Mouse (Mus musculus): ENCODE data around the gene Fmo5. TPM values are rescaled to one million over a fixed set of nuclear protein-coding genes. Genes with fewer than 3 reads are reported as not detected.

Fmo5 gene
- polyA plus RNA-seq, 1 experiment = 9.9 TPM

DNA sequence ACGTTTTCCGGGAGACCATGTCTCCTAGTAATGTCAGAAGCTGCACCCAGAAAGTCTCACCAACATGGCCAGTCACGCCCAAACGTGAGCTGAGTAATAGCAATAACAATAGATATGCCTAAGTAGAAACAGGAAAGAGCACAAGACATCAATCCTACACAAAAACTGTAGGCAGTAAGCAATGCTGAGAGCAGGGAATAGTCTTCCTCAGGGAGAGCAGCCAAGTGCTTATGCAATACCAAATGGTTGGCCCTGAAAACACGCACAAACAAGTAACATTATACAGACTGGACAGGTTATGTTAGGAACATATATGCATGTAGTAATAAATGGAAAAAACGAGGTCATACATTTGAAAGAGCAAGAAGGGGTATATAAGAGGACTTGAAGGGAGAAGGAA, 20.9 kb downstream of the Fmo5 start:
- 63% methylated on average over 6 of the region's 6 CpGs for WGBS
- no peak for DNase-seq
- no peak for TF ChIP-seq POLR2A (IDR thresholded peaks at IDR 0.05; ENCODE audit: low read depth, low read length)
- TF ChIP-seq CTCF (conservative IDR thresholded peaks at IDR 0.05; ENCODE audit: insufficient read depth, insufficient read length, low read depth, low read length) = no peak

DNA sequence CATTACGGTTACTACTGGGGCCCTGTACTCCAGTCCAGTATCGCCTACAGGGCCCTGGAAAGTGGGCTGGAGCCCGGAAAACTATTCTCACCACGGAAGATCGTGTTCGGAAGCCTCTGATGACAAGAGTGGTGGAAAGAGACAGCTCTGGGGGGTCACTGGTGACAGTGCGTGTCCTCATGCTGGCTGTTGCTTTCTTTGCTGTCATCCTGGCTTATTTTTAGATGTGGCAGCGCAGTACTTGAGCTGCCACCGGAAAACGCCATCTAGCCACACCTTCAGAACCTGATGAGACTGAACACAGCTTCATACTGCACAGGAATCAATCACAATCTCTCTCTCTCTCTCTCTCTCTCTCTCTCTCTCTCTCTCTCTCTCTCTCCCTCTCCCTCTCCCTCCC, 23.0 kb downstream of the Fmo5 start:
- DNase-seq = no peak
- Histone ChIP-seq H3K27me3 (replicated peaks; ENCODE audit: control insufficient read depth, insufficient read depth, low read length) (no peaks in the 10 kb centered on the region), H3K4me3 (ENCODE audit: insufficient read depth, low read depth, low read length) (no peak overlapping the region), H3K4me1 (ENCODE audit: control insufficient read depth, insufficient read depth, low read length) (no peaks in the 10 kb centered on the region), H3K27ac (ENCODE audit: insufficient read depth, low read depth, low read length) (no peak overlapping the region), H3K36me3 (ENCODE audit: control insufficient read depth, insufficient read depth, low read length) (no peaks in the 10 kb centered on the region)
- 88% methylated on average over 10 of the region's 10 CpGs for WGBS
- no peak for TF ChIP-seq POLR2A (IDR thresholded peaks at IDR 0.05; ENCODE audit: low read depth, low read length)
- no peak for TF ChIP-seq CTCF (conservative IDR thresholded peaks at IDR 0.05; ENCODE audit: insufficient read depth, insufficient read length, low read depth, low read length)

More for the DNA sequence above, 20.9 kb downstream of the Fmo5 start:
- Histone ChIP-seq H3K4me1 (ENCODE audit: control insufficient read depth, insufficient read depth, low read length) (no peaks in the 10 kb centered on the region), H3K36me3 (ENCODE audit: control insufficient read depth, insufficient read depth, low read length) (no peaks in the 10 kb centered on the region), H3K27ac (ENCODE audit: insufficient read depth, low read depth, low read length) (no peak overlapping the region), H3K4me3 (ENCODE audit: insufficient read depth, low read depth, low read length) (no peak overlapping the region), H3K27me3 (replicated peaks; ENCODE audit: control insufficient read depth, insufficient read depth, low read length) (no peaks in the 10 kb centered on the region)

DNA sequence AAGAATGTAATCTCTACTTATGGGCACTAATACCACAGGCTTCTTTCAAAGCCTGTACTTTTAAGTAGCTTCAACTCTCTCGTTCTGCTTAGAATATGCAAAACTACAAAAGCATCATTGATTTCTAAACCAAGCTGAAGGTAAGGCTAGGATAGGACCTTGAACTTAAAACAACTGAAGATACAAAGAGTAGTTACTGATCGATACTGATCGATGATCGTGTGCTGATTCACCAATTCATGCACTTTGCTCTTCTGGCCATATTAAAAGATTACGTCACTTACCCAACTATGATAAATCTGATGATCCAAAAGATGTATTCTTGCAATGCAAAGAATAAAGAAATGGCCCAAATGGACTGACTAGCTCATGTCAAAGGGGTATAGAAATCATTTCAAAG, 25.2 kb downstream of the Fmo5 start:
- H3K27ac ChIP-seq (ENCODE audit: insufficient read depth, low read depth, low read length) = no peak overlapping the region
- no peaks in the 10 kb centered on the region; the same call in 1 of the 2 replicates for H3K4me1 ChIP-seq (ENCODE audit: control insufficient read depth, insufficient read depth, low read length)
- DNase-seq = no peak
- no peaks in the 10 kb centered on the region for H3K27me3 ChIP-seq (replicated peaks; ENCODE audit: control insufficient read depth, insufficient read depth, low read length)
- 95% methylated on average over 5 of the region's 5 CpGs for WGBS
- H3K36me3 ChIP-seq (ENCODE audit: control insufficient read depth, insufficient read depth, low read length) = no peaks in the 10 kb centered on the region
- H3K4me3 ChIP-seq (ENCODE audit: insufficient read depth, low read depth, low read length) = no peak overlapping the region
- no peak for TF ChIP-seq CTCF (conservative IDR thresholded peaks at IDR 0.05; ENCODE audit: insufficient read depth, insufficient read length, low read depth, low read length)
- no peak for TF ChIP-seq POLR2A (IDR thresholded peaks at IDR 0.05; ENCODE audit: low read depth, low read length)

GRCm38 (mm10) chr3:97654901-97655300, 26.3 kb downstream of the Fmo5 start:
- no peaks in the 10 kb centered on the region for H3K36me3 ChIP-seq (ENCODE audit: control insufficient read depth, insufficient read depth, low read length)
- H3K4me1 ChIP-seq (ENCODE audit: control insufficient read depth, insufficient read depth, low read length) = no peaks in the 10 kb centered on the region; the same call in 1 of the 2 replicates
- TF ChIP-seq CTCF (conservative IDR thresholded peaks at IDR 0.05; ENCODE audit: insufficient read depth, insufficient read length, low read depth, low read length) (peak; percentile 66), POLR2A (IDR thresholded peaks at IDR 0.05; ENCODE audit: low read depth, low read length) (no peak)
- no peaks in the 10 kb centered on the region for H3K27me3 ChIP-seq (replicated peaks; ENCODE audit: control insufficient read depth, insufficient read depth, low read length)
- no peak overlapping the region for H3K27ac ChIP-seq (ENCODE audit: insufficient read depth, low read depth, low read length)
- peak; percentile 42 for DNase-seq
- WGBS = 87% methylated on average over 8 of the region's 8 CpGs
- no peak overlapping the region for H3K4me3 ChIP-seq (ENCODE audit: insufficient read depth, low read depth, low read length)

DNA sequence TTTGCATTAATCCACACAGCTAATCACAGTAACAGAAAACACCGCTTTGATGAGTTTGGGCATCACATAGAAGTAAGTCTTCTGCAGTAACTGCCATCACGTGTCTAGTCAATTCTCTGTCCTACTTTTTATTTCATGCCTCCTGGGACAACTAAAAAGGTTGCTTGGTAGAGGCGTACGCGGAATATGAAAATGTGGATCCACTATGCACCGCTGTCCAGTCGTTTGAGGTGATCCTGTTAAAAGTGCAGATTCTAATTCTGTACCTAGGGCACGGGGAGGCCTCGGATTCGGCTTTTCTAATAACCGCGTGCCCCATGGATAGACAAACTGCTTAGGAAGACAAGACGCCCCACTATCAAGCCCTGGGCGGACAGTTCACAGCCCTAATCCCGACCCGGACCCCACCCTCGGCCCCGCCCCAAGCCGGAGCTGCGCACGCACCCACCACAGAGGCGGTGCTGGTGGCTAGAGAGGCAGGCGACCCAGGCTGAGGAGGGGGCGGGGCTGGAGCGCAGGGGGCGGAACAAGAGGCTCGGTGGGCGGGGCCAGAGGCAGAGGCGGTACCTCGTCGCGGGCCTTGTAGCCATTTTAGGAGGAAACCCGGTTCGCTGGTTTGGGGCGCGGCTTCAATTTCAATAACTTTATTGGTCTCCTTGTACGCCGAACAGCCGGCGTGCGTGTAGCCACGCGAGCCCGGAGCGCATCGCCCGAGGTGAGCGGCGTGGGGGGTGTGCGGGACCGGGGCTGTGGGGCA, 29.2 kb downstream of the Fmo5 start, which contains the start of gene Prkab2:
Prkab2 (plus strand) TSS at position 539 of the 757 bp plus-strand sequence.
- Histone ChIP-seq H3K4me3 (ENCODE audit: insufficient read depth, low read depth, low read length) (peak within 1 kb of the TSS; percentile 87), H3K27me3 (replicated peaks; ENCODE audit: control insufficient read depth, insufficient read depth, low read length) (no peaks in the 10 kb centered on the region), H3K4me1 (ENCODE audit: control insufficient read depth, insufficient read depth, low read length) (no peaks in the 10 kb centered on the region; the same call in 1 of the 2 replicates), H3K36me3 (ENCODE audit: control insufficient read depth, insufficient read depth, low read length) (no peaks in the 10 kb centered on the region), H3K27ac (ENCODE audit: insufficient read depth, low read depth, low read length) (0 out of 2 replicates have a peak within 1 kb of the TSS, but pooled peaks have one; percentile 8)
- peak; percentile 28 for TF ChIP-seq POLR2A (IDR thresholded peaks at IDR 0.05; ENCODE audit: low read depth, low read length)
- no peak for TF ChIP-seq CTCF (conservative IDR thresholded peaks at IDR 0.05; ENCODE audit: insufficient read depth, insufficient read length, low read depth, low read length)
- 1% methylated on average over 51 of the region's 51 CpGs for WGBS
- DNase-seq = peak; percentile 100

DNA sequence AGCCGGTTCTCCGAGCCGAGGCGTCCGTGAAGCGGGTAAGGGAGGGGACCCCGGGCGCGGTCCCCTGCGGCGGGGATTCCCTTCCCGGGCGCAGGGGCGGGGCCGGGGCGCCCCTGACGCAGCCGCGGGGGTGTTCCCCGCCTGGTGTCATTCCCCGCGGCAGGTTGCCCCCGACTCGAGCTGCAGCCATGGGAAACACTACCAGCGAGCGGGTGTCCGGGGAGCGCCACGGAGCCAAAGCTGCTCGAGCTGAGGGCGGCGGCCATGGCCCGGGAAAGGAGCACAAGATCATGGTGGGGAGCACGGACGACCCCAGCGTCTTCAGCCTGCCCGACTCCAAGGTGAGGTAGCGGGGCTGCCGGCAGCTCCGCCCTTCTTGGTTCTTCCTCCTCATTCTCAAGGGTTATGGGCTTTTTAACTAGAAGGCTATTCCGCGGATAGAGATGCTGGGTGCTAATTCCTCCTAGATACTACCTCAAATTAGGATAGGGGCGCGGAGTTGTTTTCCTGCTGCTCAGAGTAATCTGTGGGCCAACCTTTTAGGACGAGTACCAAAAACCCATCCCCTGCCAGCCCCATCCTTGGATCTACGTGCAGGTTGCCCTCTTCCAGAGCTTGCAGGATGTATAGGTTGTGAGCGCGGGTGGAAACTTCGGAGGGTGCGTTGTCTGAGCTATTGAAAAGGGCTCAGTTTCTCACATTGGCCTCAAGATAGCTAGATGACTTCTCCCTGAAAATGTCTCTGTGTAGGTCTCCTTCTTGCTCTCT, 30.0 kb downstream of the Fmo5 start:
- no peak for DNase-seq
- H3K4me3 ChIP-seq (ENCODE audit: insufficient read depth, low read depth, low read length) = peak overlapping the region; percentile 87
- H3K4me1 ChIP-seq (ENCODE audit: control insufficient read depth, insufficient read depth, low read length) = no peaks in the 10 kb centered on the region; the same call in 1 of the 2 replicates
- no peak overlapping the region for H3K27ac ChIP-seq (ENCODE audit: insufficient read depth, low read depth, low read length)
- H3K27me3 ChIP-seq (replicated peaks; ENCODE audit: control insufficient read depth, insufficient read depth, low read length) = no peaks in the 10 kb centered on the region
- H3K36me3 ChIP-seq (ENCODE audit: control insufficient read depth, insufficient read depth, low read length) = no peaks in the 10 kb centered on the region
- under 1% methylated on average over 49 of the region's 50 CpGs for WGBS
- TF ChIP-seq CTCF (conservative IDR thresholded peaks at IDR 0.05; ENCODE audit: insufficient read depth, insufficient read length, low read depth, low read length) (no peak), POLR2A (IDR thresholded peaks at IDR 0.05; ENCODE audit: low read depth, low read length) (no peak)

GRCm38 (mm10) chr3:97659746-97660145, 31.1 kb downstream of the Fmo5 start:
- Histone ChIP-seq H3K27ac (ENCODE audit: insufficient read depth, low read depth, low read length) (no peak overlapping the region), H3K36me3 (ENCODE audit: control insufficient read depth, insufficient read depth, low read length) (no peaks in the 10 kb centered on the region), H3K27me3 (replicated peaks; ENCODE audit: control insufficient read depth, insufficient read depth, low read length) (no peaks in the 10 kb centered on the region), H3K4me1 (ENCODE audit: control insufficient read depth, insufficient read depth, low read length) (no peaks in the 10 kb centered on the region; the same call in 1 of the 2 replicates), H3K4me3 (ENCODE audit: insufficient read depth, low read depth, low read length) (no peak overlapping the region)
- WGBS = 86% methylated on average over 7 of the region's 7 CpGs
- DNase-seq = peak; percentile 19
- no peak for TF ChIP-seq POLR2A (IDR thresholded peaks at IDR 0.05; ENCODE audit: low read depth, low read length)
- no peak for TF ChIP-seq CTCF (conservative IDR thresholded peaks at IDR 0.05; ENCODE audit: insufficient read depth, insufficient read length, low read depth, low read length)

Data from kidney, adult 2 months (tissue).